Mouse (Mus musculus) MEL (cell line): ENCODE measurements around the gene Gfap. TPM values are rescaled to one million over a fixed set of nuclear protein-coding genes. Genes with fewer than 3 reads are reported as not detected.

Experiments
- DNase-seq: peaks from one replicate; pipeline ENCODE4 v3.0.0; 2011; ENCODE audit warnings: low read depth, low spot score
- H3K27ac ChIP-seq: 2 replicates; pipeline ENCODE4 v1.5.1; 2012; ENCODE audit warnings: low read depth, mild to moderate bottlenecking, control low read depth, low read length, moderate library complexity; ENCODE audit not compliant: control insufficient read depth
- H3K27me3 ChIP-seq, 2 experiments: fragments of 150-350 bp in 1 of 2; sonication (generic) in 1 of 2; 2 replicates each; pipeline ENCODE4 v1.6.1; 2012; ENCODE audit warnings: low read length in 2 of 2, mild to moderate bottlenecking in 2 of 2, improper control_type of control experiment in 1 of 2, moderate library complexity in 1 of 2; ENCODE audit not compliant: insufficient read depth in 2 of 2, control insufficient read depth in 1 of 2
- H3K36me3 ChIP-seq, 2 experiments: 2 replicates each; pipeline ENCODE4 v1.6.1; 2012 to 2014; ENCODE audit warnings: low read length in 2 of 2, improper control_type of control experiment in 1 of 2, inconsistent platforms in 1 of 2, mild to moderate bottlenecking in 1 of 2; ENCODE audit not compliant: insufficient read depth in 2 of 2, control insufficient read depth in 1 of 2
- H3K4me1 ChIP-seq, 2 experiments: fragments of 150-350 bp in 1 of 2; sonication (generic) in 1 of 2; 2 replicates each; pipeline ENCODE4 v1.6.1; 2012; ENCODE audit warnings: low read length in 2 of 2, improper control_type of control experiment in 1 of 2, mild to moderate bottlenecking in 1 of 2; ENCODE audit not compliant: insufficient read depth in 2 of 2, control insufficient read depth in 1 of 2
- H3K4me3 ChIP-seq, 2 experiments: fragments of 150-350 bp in 1 of 2; sonication (generic) in 1 of 2; 2 replicates each; pipeline ENCODE4 v1.5.1; 2012; ENCODE audit warnings: low read depth in 2 of 2, low read length in 2 of 2, mild to moderate bottlenecking in 2 of 2, moderate library complexity in 2 of 2, control low read depth in 1 of 2, improper control_type of control experiment in 1 of 2; ENCODE audit not compliant: control insufficient read depth in 1 of 2, insufficient read depth in 1 of 2
- H3K79me2 ChIP-seq: 2 replicates; pipeline ENCODE4 v1.6.1; 2012; ENCODE audit warnings: mild to moderate bottlenecking, low read length, moderate library complexity; ENCODE audit not compliant: control insufficient read depth, poor library complexity, insufficient read depth
- H3K9ac ChIP-seq: 2 replicates; pipeline ENCODE4 v1.6.1; 2012; ENCODE audit warnings: low read depth, mild to moderate bottlenecking, control low read depth, low read length, moderate library complexity; ENCODE audit not compliant: control insufficient read depth, poor library complexity, severe bottlenecking
- H3K9me3 ChIP-seq: fragments of 150-350 bp; sonication (generic); replicated peaks from 2 replicates; pipeline ENCODE4 v1.6.1; 2012; ENCODE audit warnings: mild to moderate bottlenecking, low read length, improper control_type of control experiment, moderate library complexity; ENCODE audit not compliant: insufficient read depth
- BHLHE40 ChIP-seq: IDR thresholded peaks from 2 replicates; pipeline ENCODE4 v1.6.1; 2012; ENCODE audit warnings: low read depth, mild to moderate bottlenecking, inconsistent platforms, low read length, improper control_type of control experiment, borderline replicate concordance
- CHD1 ChIP-seq: IDR thresholded peaks from 2 replicates; pipeline ENCODE4 v1.6.1; 2012; ENCODE audit warnings: low read depth, mild to moderate bottlenecking, inconsistent platforms, low read length, improper control_type of control experiment
- CHD2 ChIP-seq: IDR thresholded peaks from 2 replicates; pipeline ENCODE4 v1.6.1; 2011; ENCODE audit warnings: low read length, improper control_type of control experiment
- CTCF ChIP-seq, 3 experiments: IDR thresholded peaks in 2 of 3; conservative IDR thresholded peaks in 1 of 3; 2 replicates each; pipeline ENCODE4 v1.5.1; 2011 to 2012; ENCODE audit warnings: low read length in 3 of 3, low read depth in 2 of 3, mild to moderate bottlenecking in 2 of 3, improper control_type of control experiment in 1 of 3, inconsistent platforms in 1 of 3, mixed read lengths in 1 of 3, moderate library complexity in 1 of 3; ENCODE audit not compliant: control insufficient read depth in 1 of 3, insufficient read depth in 1 of 3, poor library complexity in 1 of 3, severe bottlenecking in 1 of 3
- E2F4 ChIP-seq: IDR thresholded peaks from 2 replicates; pipeline ENCODE4 v1.6.1; 2011; ENCODE audit warnings: low read depth, low read length, improper control_type of control experiment, borderline replicate concordance
- EP300 ChIP-seq, 2 experiments: IDR thresholded peaks; 2 replicates each; pipeline ENCODE4 v1.6.1; 2011; ENCODE audit warnings: improper control_type of control experiment in 2 of 2, low read length in 2 of 2, low read depth in 1 of 2, mild to moderate bottlenecking in 1 of 2
- ETS1 ChIP-seq: IDR thresholded peaks from 2 replicates; pipeline ENCODE4 v1.6.1; 2012; ENCODE audit warnings: low read depth, mild to moderate bottlenecking, inconsistent platforms, low read length, improper control_type of control experiment, moderate library complexity
- GABPA ChIP-seq: IDR thresholded peaks from 2 replicates; pipeline ENCODE4 v1.6.1; 2012; ENCODE audit warnings: low read depth, mild to moderate bottlenecking, inconsistent platforms, low read length, improper control_type of control experiment, moderate library complexity
- GATA1 ChIP-seq: IDR thresholded peaks from 2 replicates; pipeline ENCODE4 v1.6.1; 2011; ENCODE audit warnings: low read depth, low read length, improper control_type of control experiment
- HCFC1 ChIP-seq: IDR thresholded peaks from 2 replicates; pipeline ENCODE4 v1.6.1; 2012; ENCODE audit warnings: low read depth, mild to moderate bottlenecking, inconsistent platforms, low read length, improper control_type of control experiment, moderate library complexity
- JUND ChIP-seq: IDR thresholded peaks from 2 replicates; pipeline ENCODE4 v1.6.1; 2011; ENCODE audit warnings: low read depth, mild to moderate bottlenecking, improper control_type of control experiment, low read length
- KAT2A ChIP-seq: conservative IDR thresholded peaks from 2 replicates; pipeline ENCODE4 v1.6.1; 2012; ENCODE audit warnings: low read depth, low read length, improper control_type of control experiment, inconsistent platforms
- MAFK ChIP-seq: IDR thresholded peaks from 2 replicates; pipeline ENCODE4 v1.6.1; 2011; ENCODE audit warnings: low read depth, mild to moderate bottlenecking, low read length, improper control_type of control experiment, borderline replicate concordance
- MAX ChIP-seq: IDR thresholded peaks from 2 replicates; pipeline ENCODE4 v1.6.1; 2011; ENCODE audit warnings: low read length, improper control_type of control experiment
- MAZ ChIP-seq: IDR thresholded peaks from 2 replicates; pipeline ENCODE4 v1.6.1; 2012; ENCODE audit warnings: low read depth, mild to moderate bottlenecking, inconsistent platforms, low read length, improper control_type of control experiment
- MEF2A ChIP-seq: IDR thresholded peaks from 2 replicates; pipeline ENCODE4 v1.6.1; 2014; ENCODE audit warnings: low read depth, mild to moderate bottlenecking, inconsistent platforms, low read length, improper control_type of control experiment; ENCODE audit not compliant: poor library complexity, insufficient replicate concordance, severe bottlenecking; ENCODE audit errors: extremely low read depth
- MXI1 ChIP-seq: IDR thresholded peaks from 2 replicates; pipeline ENCODE4 v1.6.1; 2011; ENCODE audit warnings: mild to moderate bottlenecking, low read depth, low read length, improper control_type of control experiment
- MYB ChIP-seq: IDR thresholded peaks from 2 replicates; pipeline ENCODE4 v1.6.1; 2011; ENCODE audit warnings: mild to moderate bottlenecking, low read depth, low read length, improper control_type of control experiment
- MYC ChIP-seq: IDR thresholded peaks from 2 replicates; pipeline ENCODE4 v1.6.1; 2011; ENCODE audit warnings: low read depth, mild to moderate bottlenecking, low read length, improper control_type of control experiment, moderate library complexity
- NRF1 ChIP-seq: IDR thresholded peaks from 2 replicates; pipeline ENCODE4 v1.6.1; 2014; ENCODE audit warnings: low read depth, mild to moderate bottlenecking, inconsistent platforms, low read length, improper control_type of control experiment, moderate library complexity; ENCODE audit not compliant: poor library complexity, insufficient read depth, severe bottlenecking
- POLR2A ChIP-seq, 2 experiments: IDR thresholded peaks; 2 replicates each; pipeline ENCODE4 v1.6.1; 2011 to 2012; ENCODE audit warnings: low read length in 2 of 2, mild to moderate bottlenecking in 2 of 2, control low read depth in 1 of 2, improper control_type of control experiment in 1 of 2, low read depth in 1 of 2, moderate library complexity in 1 of 2; ENCODE audit not compliant: control insufficient read depth in 1 of 2, insufficient read depth in 1 of 2, poor library complexity in 1 of 2
- POLR2AphosphoS2 ChIP-seq: IDR thresholded peaks from 2 replicates; pipeline ENCODE4 v1.6.1; 2011; ENCODE audit warnings: low read length, improper control_type of control experiment
- POLR2AphosphoS5 ChIP-seq: IDR thresholded peaks from 2 replicates; pipeline ENCODE4 v1.6.1; 2012; ENCODE audit warnings: low read depth, borderline replicate concordance, mild to moderate bottlenecking, inconsistent platforms, low read length, moderate library complexity, mixed read lengths
- RAD21 ChIP-seq: IDR thresholded peaks from 2 replicates; pipeline ENCODE4 v1.6.1; 2011; ENCODE audit warnings: mild to moderate bottlenecking, low read depth, low read length, improper control_type of control experiment
- RCOR1 ChIP-seq: IDR thresholded peaks from 2 replicates; pipeline ENCODE4 v1.6.1; 2012; ENCODE audit warnings: low read depth, mild to moderate bottlenecking, inconsistent platforms, low read length, improper control_type of control experiment
- SMC3 ChIP-seq: IDR thresholded peaks from 2 replicates; pipeline ENCODE4 v1.6.1; 2011; ENCODE audit warnings: low read depth, low read length, improper control_type of control experiment
- TAL1 ChIP-seq: IDR thresholded peaks from 2 replicates; pipeline ENCODE4 v1.6.1; 2012; ENCODE audit warnings: mild to moderate bottlenecking, inconsistent platforms, low read length, moderate library complexity, mixed read lengths
- TCF12 ChIP-seq: IDR thresholded peaks from 2 replicates; pipeline ENCODE4 v1.6.1; 2014; ENCODE audit warnings: low read depth, mild to moderate bottlenecking, inconsistent platforms, low read length, improper control_type of control experiment, moderate library complexity
- UBTF ChIP-seq: IDR thresholded peaks from 2 replicates; pipeline ENCODE4 v1.6.1; 2012; ENCODE audit warnings: low read depth, mild to moderate bottlenecking, inconsistent platforms, low read length, improper control_type of control experiment, moderate library complexity, borderline replicate concordance; ENCODE audit not compliant: insufficient read depth
- USF1 ChIP-seq: IDR thresholded peaks from 2 replicates; pipeline ENCODE4 v1.6.1; 2014; ENCODE audit warnings: low read depth, mild to moderate bottlenecking, inconsistent platforms, low read length, improper control_type of control experiment, moderate library complexity
- USF2 ChIP-seq, 2 experiments: IDR thresholded peaks; 2 replicates each; pipeline ENCODE4 v1.6.1; 2011 to 2012; ENCODE audit warnings: improper control_type of control experiment in 2 of 2, low read length in 2 of 2, borderline replicate concordance in 1 of 2, inconsistent platforms in 1 of 2, low read depth in 1 of 2, mild to moderate bottlenecking in 1 of 2; ENCODE audit not compliant: insufficient read depth in 1 of 2
- ZC3H11A ChIP-seq: IDR thresholded peaks from 2 replicates; pipeline ENCODE4 v1.6.1; 2012; ENCODE audit warnings: low read depth, mild to moderate bottlenecking, inconsistent platforms, low read length, improper control_type of control experiment
- ZKSCAN1 ChIP-seq: IDR thresholded peaks from 2 replicates; pipeline ENCODE4 v1.6.1; 2012; ENCODE audit warnings: low read depth, mild to moderate bottlenecking, inconsistent platforms, low read length, improper control_type of control experiment, moderate library complexity
- ZMIZ1 ChIP-seq: IDR thresholded peaks from 2 replicates; pipeline ENCODE4 v1.6.1; 2012; ENCODE audit warnings: low read depth, mild to moderate bottlenecking, inconsistent platforms, low read length, improper control_type of control experiment, moderate library complexity
- ZNF384 ChIP-seq: IDR thresholded peaks from 2 replicates; pipeline ENCODE4 v1.6.1; 2012; ENCODE audit warnings: low read depth, mild to moderate bottlenecking, inconsistent platforms, low read length, improper control_type of control experiment
- polyA plus RNA-seq, 2 experiments: library from polyadenylated mRNA; stranded (reverse) in 1 of 2; unstranded in 1 of 2; fragments of >175 nt in 1 of 2; fragments of >200 nt in 1 of 2; gene quantifications; 2 replicates each; pipeline versions ENCODE4 v1.2.1 to v1.2.4; 2012; ENCODE audit warnings: low replicate concordance in 2 of 2, low read depth in 1 of 2; ENCODE audit not compliant: insufficient read length in 2 of 2, insufficient read depth in 1 of 2, missing spikeins in 1 of 2
- total RNA-seq: library from RNA; depleted of rRNA; stranded (reverse); fragments of 300-350 nt; gene quantifications from 2 replicates; pipeline ENCODE4 v1.2.3, GENCODE M21; 2012

The Gfap gene
- total and polyA plus RNA-seq, 3 experiments: 2.0 to 2.5 TPM; not detected in 1

DNA sequence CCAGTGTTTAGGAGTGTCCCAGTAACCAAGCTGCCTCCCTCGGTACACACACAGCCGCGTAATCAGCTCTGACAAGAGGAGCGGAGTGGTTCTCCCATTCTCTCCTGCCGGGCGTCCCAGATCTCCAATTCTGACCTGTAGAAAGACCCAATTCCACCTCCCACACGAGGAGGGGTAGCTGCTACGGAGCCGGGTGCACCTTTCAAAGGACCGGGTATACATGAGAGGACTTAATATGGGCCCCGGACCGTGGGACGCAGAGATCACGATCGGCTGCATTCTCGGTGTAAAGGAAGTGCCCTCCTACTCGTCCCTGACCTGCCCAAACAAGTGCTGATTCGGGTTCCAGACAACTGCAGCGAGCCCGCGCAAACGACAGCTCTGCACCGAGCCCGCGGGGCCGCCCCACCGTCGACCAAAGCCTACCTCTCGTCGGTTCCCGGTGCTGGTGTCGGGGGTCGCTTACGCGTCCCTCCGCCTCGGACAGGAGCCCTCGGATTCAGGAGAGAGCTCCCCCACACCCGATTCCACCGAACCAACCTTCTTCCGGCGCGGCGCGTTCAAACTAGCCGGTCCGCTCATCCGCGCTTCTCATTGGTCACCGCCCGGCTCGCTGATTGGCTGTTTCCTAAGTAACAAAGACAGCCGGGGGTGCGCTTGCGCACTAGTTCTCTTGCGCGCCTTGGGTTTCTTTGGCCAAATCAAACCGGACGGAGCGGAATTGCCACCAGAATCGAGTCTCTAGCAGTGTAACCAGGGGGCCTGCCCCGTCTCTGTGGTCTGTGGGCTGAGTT, 24.0 kb upstream of the Gfap start, which contains the start of gene Kif18b:
Gene Kif18b (minus strand): TSS at position 568 of the 794 bp plus-strand sequence.
- Histone ChIP-seq H3K4me1 (peaks cover 3 to 9% of the 10 kb centered on the region in 2 experiments; a peak in 3 of 4 replicates), H3K9me3 (no peaks in the 10 kb centered on the region), H3K27me3 (no peaks in the 10 kb centered on the region; a peak in 1 of 4 replicates), H3K36me3 (peaks cover 3 to 12% of the 10 kb centered on the region in 2 experiments), H3K9ac (peak within 1 kb of the TSS; percentile 87), H3K27ac (peak within 1 kb of the TSS; percentile 95), H3K4me3 (peak within 1 kb of the TSS; percentile 86 to 87), H3K79me2 (peaks cover 44% of the 10 kb centered on the region)
- DNase-seq: peak; percentile 100
- TF ChIP-seq RAD21: no peak
- TF ChIP-seq POLR2AphosphoS2: peak; percentile 93
- TF ChIP-seq CTCF (IDR thresholded peaks at IDR 0.05 in 2 of 3, conservative IDR thresholded peaks at IDR 0.05 in 1 of 3; ENCODE audit: control insufficient read depth in 1 of 3, insufficient read depth in 1 of 3, low read depth in 2 of 3, low read length in 3 of 3, poor library complexity in 1 of 3, severe bottlenecking in 1 of 3): no peak
- TF ChIP-seq CHD2: no peak
- peak; percentile 85 for TF ChIP-seq MXI1
- no peak for TF ChIP-seq SMC3
- no peak for TF ChIP-seq TAL1
- TF ChIP-seq POLR2A (IDR thresholded peaks at IDR 0.05; ENCODE audit: control insufficient read depth in 1 of 2, insufficient read depth in 1 of 2, low read depth in 1 of 2, low read length in 2 of 2, poor library complexity in 1 of 2): peak; percentile 64 to 97; a peak in 3 of 4 replicates
- TF ChIP-seq ETS1: no peak
- no peak for TF ChIP-seq GATA1
- no peak; the same call in 1 of the 2 replicates for TF ChIP-seq E2F4
- peak; percentile 29; the same call in 1 of the 2 replicates for TF ChIP-seq TCF12
- no peak for TF ChIP-seq USF2 (IDR thresholded peaks at IDR 0.05; ENCODE audit: borderline replicate concordance in 1 of 2, insufficient read depth in 1 of 2, low read depth in 1 of 2, low read length in 2 of 2)
- TF ChIP-seq MYB: no peak
- no peak for TF ChIP-seq GABPA
- 0 out of 2 replicates have a peak, but pooled peaks have one; percentile 3 for TF ChIP-seq ZNF384
- TF ChIP-seq EP300 (IDR thresholded peaks at IDR 0.05; ENCODE audit: low read depth in 1 of 2, low read length in 2 of 2): 0 out of 4 replicates have a peak, but pooled peaks of 1 of the 2 experiments have one; percentile 4
- no peak for TF ChIP-seq USF1
- no peak for TF ChIP-seq ZC3H11A
- peak; percentile 92 for TF ChIP-seq NRF1
- no peak for TF ChIP-seq ZKSCAN1
- 0 out of 2 replicates have a peak, but pooled peaks have one; percentile 3 for TF ChIP-seq RCOR1
- peak; percentile 75 for TF ChIP-seq HCFC1
- no peak; the same call in 1 of the 2 replicates for TF ChIP-seq KAT2A
- TF ChIP-seq UBTF: 0 out of 2 replicates have a peak, but pooled peaks have one; percentile 66
- no peak for TF ChIP-seq POLR2AphosphoS5
- peak; percentile 56; the same call in 1 of the 2 replicates for TF ChIP-seq MAX
- TF ChIP-seq ZMIZ1: peak; percentile 70
- no peak for TF ChIP-seq MEF2A
- no peak for TF ChIP-seq BHLHE40
- no peak for TF ChIP-seq CHD1
- peak; percentile 69 for TF ChIP-seq MYC
- no peak for TF ChIP-seq MAZ
- no peak for TF ChIP-seq JUND
- TF ChIP-seq MAFK: no peak
